Mouse (Mus musculus) G1E (cell line): Measurements from ENCODE around the gene Isoc2a. TPM values are rescaled to one million over a fixed set of nuclear protein-coding genes. Genes with fewer than 3 reads are reported as not detected.
A peak's percentile ranks its signal among the peaks of the same experiment; 100 is the strongest.

Source experiments
- ATAC-seq: 2 replicates; pipeline ENCODE4 v1.8.0; 2016; ENCODE audit warnings: mild to moderate bottlenecking; ENCODE audit not compliant: insufficient number of reproducible peaks, poor library complexity, low FRiP score, severe bottlenecking; ENCODE audit errors: extremely low read depth
- DNase-seq: peaks from one replicate; pipeline ENCODE4 v3.0.0; 2012; ENCODE audit warnings: low spot score
- H3K27me3 ChIP-seq: 2 replicates; pipeline ENCODE4 v1.6.1; 2012; ENCODE audit warnings: mild to moderate bottlenecking, low read length, inconsistent platforms; ENCODE audit not compliant: insufficient read depth
- H3K36me3 ChIP-seq: replicated peaks from 2 replicates; pipeline ENCODE3; 2012; ENCODE audit warnings: mild to moderate bottlenecking, inconsistent platforms
- H3K4me1 ChIP-seq: 2 replicates; pipeline ENCODE4 v1.6.1; 2012; ENCODE audit warnings: low read depth, low read length, inconsistent platforms, mixed read lengths; ENCODE audit not compliant: insufficient read depth
- H3K4me3 ChIP-seq: 2 replicates; pipeline ENCODE4 v1.5.1; 2012; ENCODE audit warnings: low read depth, mild to moderate bottlenecking, inconsistent platforms, low read length, moderate library complexity, mixed read lengths
- H3K9me3 ChIP-seq: replicated peaks from 2 replicates; pipeline ENCODE4 v1.6.1; 2012; ENCODE audit warnings: inconsistent platforms
- CTCF ChIP-seq: IDR thresholded peaks from 2 replicates; pipeline ENCODE4 v1.5.1; 2012; ENCODE audit warnings: low read depth, low read length, inconsistent platforms, mixed read lengths
- GATA1 ChIP-seq: IDR thresholded peaks from 2 replicates; pipeline ENCODE4 v1.6.1; 2012; ENCODE audit warnings: borderline replicate concordance, low read length, inconsistent platforms, mixed read lengths
- GATA2 ChIP-seq: IDR thresholded peaks from 2 replicates; pipeline ENCODE4 v1.6.1; 2012; ENCODE audit warnings: low read depth, low read length, inconsistent platforms, borderline replicate concordance
- POLR2AphosphoS5 ChIP-seq: IDR thresholded peaks from 2 replicates; pipeline ENCODE4 v1.6.1; 2012; ENCODE audit warnings: low read depth, low read length, inconsistent platforms; ENCODE audit not compliant: insufficient replicate concordance
- TAL1 ChIP-seq: conservative IDR thresholded peaks from 2 replicates; pipeline ENCODE4 v1.6.1; 2012; ENCODE audit warnings: low read depth, low read length, inconsistent platforms, mixed read lengths
- polyA plus RNA-seq: library from polyadenylated mRNA; stranded (reverse); fragments of >175 nt; gene quantifications from 2 replicates; pipeline ENCODE4 v1.2.3, GENCODE M21; 2012
- total RNA-seq, 2 experiments: library from RNA; stranded (forward) in 1 of 2; stranded (reverse) in 1 of 2; fragments of 200-1000 nt in 1 of 2; fragments of >200 nt in 1 of 2; fragmentation: Nextera tagmentation in 1 of 2; gene quantifications; 2 replicates each; pipeline ENCODE4 v1.2.3; 2014 to 2017

Isoc2a gene
- total RNA-seq (2014; fragmentation: Nextera tagmentation) (1.9 and 3.4 TPM in 2 replicates), total RNA-seq (2017) (7.5 and 10.4 TPM in 2 replicates), polyA plus RNA-seq (6.3 and 16.2 TPM in 2 replicates)

DNA sequence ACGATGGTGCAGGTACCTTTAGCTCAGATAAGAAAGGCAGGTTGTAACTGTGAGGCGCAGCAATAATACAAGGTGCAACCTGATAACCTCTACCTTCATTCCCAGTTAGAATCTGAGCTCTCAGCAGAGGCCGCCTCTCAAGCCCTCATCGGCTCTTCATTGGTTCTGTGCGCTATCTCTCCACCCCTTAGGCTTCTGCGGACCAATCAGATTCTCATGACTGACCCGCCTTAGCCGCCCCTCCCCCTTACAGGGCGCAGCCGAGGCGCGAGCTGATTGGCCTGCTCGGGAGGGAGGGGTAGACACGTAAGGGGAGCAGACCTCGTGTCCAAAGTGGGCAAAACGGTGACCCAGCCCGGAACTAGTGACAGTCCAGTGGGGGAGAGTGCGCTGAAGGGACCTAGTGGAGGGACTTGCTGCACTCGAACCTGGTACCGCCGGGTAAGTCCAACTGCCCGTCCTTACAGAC, at the start of gene Isoc2a:
Gene Isoc2a (plus strand): TSS at position 401 of the 469 bp plus-strand sequence.
- peak; percentile 100 for ATAC-seq
- Histone ChIP-seq H3K4me1 (peaks cover 29% of the 10 kb centered on the region), H3K9me3 (no peaks in the 10 kb centered on the region), H3K27me3 (no peaks in the 10 kb centered on the region), H3K36me3 (peaks cover under 1% of the 10 kb centered on the region), H3K4me3 (peak within 1 kb of the TSS; percentile 74)
- peak; percentile 99 for DNase-seq
- TF ChIP-seq GATA1 (no peak), GATA2 (no peak), TAL1 (no peak), POLR2AphosphoS5 (peak; percentile 60; the same call in 1 of the 2 replicates), CTCF (no peak)

- Histone ChIP-seq H3K27me3 (peaks cover 6% of the 10 kb centered on the region), H3K4me1 (no peaks in the 10 kb centered on the region), H3K4me3 (no peak overlapping the region), H3K36me3 (no peaks in the 10 kb centered on the region), H3K9me3 (no peaks in the 10 kb centered on the region)
- DNase-seq (no peak), ATAC-seq (no peak)
- no peak for TF ChIP-seq TAL1
Observed at GRCm38 (mm10) chr7:4830476-4830875, 46.5 kb upstream of the Isoc2a start.

DNA sequence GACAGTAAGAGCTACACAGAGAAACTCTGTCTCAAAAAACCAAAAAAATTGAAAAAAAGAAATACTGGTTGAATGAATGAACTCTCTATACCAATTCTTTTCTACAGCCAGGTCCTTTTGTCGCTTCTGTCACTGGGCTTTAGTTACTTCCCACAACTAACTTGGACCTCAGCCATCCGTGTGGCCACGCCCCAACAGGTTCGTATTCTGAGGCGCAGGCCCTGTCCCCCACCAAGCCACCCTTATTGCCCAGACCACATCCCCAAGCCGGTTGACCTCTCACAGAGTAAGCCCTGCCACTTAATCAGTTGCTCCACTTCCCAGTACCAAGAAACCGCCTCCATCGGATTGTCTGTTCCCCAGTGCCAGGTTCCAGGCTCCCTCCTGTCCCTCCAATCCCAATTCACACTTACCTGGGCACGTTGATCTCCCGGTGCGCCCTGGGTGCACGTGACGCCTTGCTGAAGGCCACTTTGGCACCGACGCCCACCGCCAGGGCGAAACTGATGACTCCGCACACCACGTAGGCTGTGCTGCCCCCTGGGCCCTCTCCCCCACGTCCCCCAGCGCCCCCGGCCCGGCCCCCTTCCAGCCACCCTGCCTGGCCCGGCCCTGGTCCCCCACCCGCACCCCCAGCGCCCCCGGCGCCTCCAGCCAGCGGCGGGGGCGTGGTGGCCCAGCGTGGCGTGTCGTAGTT, 41.2 kb upstream of the Isoc2a start:
- TF ChIP-seq GATA1 (no peak), POLR2AphosphoS5 (no peak), TAL1 (no peak), CTCF (no peak), GATA2 (no peak)
- Histone ChIP-seq H3K4me1 (no peaks in the 10 kb centered on the region), H3K36me3 (no peaks in the 10 kb centered on the region), H3K27me3 (peaks cover 26% of the 10 kb centered on the region; the same call in 1 of the 2 replicates), H3K9me3 (no peaks in the 10 kb centered on the region), H3K4me3 (no peak overlapping the region)
- DNase-seq, result no peak
- no peak for ATAC-seq

GRCm38 (mm10) chr7:4836351-4836792, 40.6 kb upstream of the Isoc2a start:
- no peak for TF ChIP-seq TAL1
- no peak for TF ChIP-seq CTCF
- TF ChIP-seq GATA2, result no peak
- TF ChIP-seq GATA1, result no peak
- TF ChIP-seq POLR2AphosphoS5, result no peak
- Histone ChIP-seq H3K9me3 (no peaks in the 10 kb centered on the region), H3K4me3 (no peak overlapping the region), H3K36me3 (no peaks in the 10 kb centered on the region), H3K27me3 (peaks cover 26% of the 10 kb centered on the region; the same call in 1 of the 2 replicates), H3K4me1 (no peaks in the 10 kb centered on the region)
- DNase-seq (no peak), ATAC-seq (no peak)

GRCm38 (mm10) chr7:4837639-4838038, 39.3 kb upstream of the Isoc2a start:
- Histone ChIP-seq H3K4me3 (no peak overlapping the region), H3K9me3 (no peaks in the 10 kb centered on the region), H3K36me3 (no peaks in the 10 kb centered on the region), H3K4me1 (0 out of 2 replicates have a peak, but pooled peaks cover under 1% of the 10 kb centered on the region), H3K27me3 (peaks cover 32% of the 10 kb centered on the region)
- TF ChIP-seq POLR2AphosphoS5 (no peak), TAL1 (no peak), CTCF (no peak)
- ATAC-seq (no peak), DNase-seq (no peak)

GRCm38 (mm10) chr7:4842077-4842476, 34.9 kb upstream of the Isoc2a start:
- H3K9me3 ChIP-seq, result no peaks in the 10 kb centered on the region
- H3K27me3 ChIP-seq, result peaks cover 25% of the 10 kb centered on the region
- H3K36me3 ChIP-seq, result no peaks in the 10 kb centered on the region
- no peak for DNase-seq
- 0 out of 2 replicates have a peak, but pooled peaks cover 4% of the 10 kb centered on the region for H3K4me1 ChIP-seq
- no peak for ATAC-seq
- H3K4me3 ChIP-seq, result no peak overlapping the region
- TF ChIP-seq TAL1, result no peak
